Mouse (Mus musculus): ENCODE measurements around the gene Gm37240.

DNA sequence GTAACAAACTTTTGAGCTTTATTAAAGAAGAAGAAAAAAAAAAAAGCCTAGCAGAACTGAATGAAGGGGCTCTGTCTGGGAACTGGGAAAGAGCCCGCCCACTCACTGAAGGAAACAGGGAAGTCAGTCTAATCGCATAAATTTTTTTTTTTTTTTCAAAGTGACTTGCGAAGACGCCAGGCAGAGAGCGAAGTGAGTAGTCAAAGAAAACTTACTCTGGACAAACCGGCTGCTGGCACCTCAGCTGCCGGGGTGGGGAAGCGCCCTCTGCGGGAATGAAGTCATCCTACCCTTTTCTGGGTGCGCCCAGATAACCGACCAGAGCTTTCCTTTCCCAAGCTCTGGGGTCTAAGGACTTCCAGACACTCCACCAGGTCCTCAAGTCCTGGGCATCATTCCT, 1406.2 kb downstream of the Gm37240 start:
- TF ChIP-seq CTCF (IDR thresholded peaks at IDR 0.05; ENCODE audit: low read depth, low read length) (no peak), POLR2A (IDR thresholded peaks at IDR 0.05; ENCODE audit: borderline replicate concordance, low read depth, low read length) (no peak)

All from bone marrow macrophage, adult 2 months (primary cell).